Mouse (Mus musculus): ENCODE results near the gene Slc37a3.

DNA sequence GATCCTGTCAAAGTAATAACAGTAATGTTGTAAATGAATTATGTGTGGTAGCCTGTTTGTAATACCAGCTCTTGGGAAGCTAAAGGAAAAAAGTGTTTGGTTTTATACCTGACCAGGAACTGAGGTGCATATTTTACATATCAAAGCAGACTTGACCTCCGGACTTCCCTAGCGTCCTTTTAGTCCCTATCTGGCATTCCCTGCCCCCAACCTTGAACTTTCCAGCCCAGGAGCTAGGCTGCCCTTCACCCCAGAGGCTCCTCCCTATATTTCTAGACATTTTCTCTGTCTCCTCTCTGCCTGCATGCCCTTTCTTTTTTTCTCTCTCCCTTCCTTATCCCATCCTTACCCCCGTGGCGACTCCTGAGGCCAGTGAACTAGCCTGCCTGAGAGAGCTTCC lies 43.4 kb upstream of the Slc37a3 start:
- TF ChIP-seq POLR2A (IDR thresholded peaks at IDR 0.05; ENCODE audit: extremely low read depth, insufficient read depth, low read length) (no peak), CTCF (IDR thresholded peaks at IDR 0.05; ENCODE audit: low read depth, low read length) (no peak)

Data from liver, adult 2 months (tissue).